Mouse (Mus musculus): Measurements from ENCODE around the gene Gm28047.

DNA sequence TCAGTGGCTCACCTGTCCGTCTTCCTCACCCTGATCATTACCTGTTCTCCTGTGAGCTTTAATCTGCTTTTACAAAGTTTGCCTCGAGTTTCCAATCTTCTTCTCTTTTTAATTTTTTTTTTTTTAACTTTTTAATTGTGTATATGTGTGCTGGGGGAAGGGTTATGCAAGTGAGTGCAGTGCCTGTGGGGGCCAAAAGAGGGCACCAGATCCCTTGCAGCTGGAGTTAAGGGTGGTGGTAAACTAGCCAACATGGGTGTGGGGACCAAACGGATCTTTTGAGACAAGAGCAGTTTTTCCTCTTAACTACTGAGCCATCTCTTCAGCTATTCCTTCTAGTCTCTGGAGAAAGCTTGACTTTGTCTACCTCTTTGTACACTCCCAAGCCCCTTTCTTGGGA lies 96.9 kb downstream of the Gm28047 start:
- peak; percentile 70 for TF ChIP-seq CTCF (IDR thresholded peaks at IDR 0.05; ENCODE audit: low read depth, low read length)
- no peak for TF ChIP-seq POLR2A (IDR thresholded peaks at IDR 0.05; ENCODE audit: extremely low read depth, insufficient read depth, low read length)

All from liver, adult 2 months (tissue).